Comparison of ENCODE assay signal across 27 mouse cellular contexts in the genomic region with DNA sequence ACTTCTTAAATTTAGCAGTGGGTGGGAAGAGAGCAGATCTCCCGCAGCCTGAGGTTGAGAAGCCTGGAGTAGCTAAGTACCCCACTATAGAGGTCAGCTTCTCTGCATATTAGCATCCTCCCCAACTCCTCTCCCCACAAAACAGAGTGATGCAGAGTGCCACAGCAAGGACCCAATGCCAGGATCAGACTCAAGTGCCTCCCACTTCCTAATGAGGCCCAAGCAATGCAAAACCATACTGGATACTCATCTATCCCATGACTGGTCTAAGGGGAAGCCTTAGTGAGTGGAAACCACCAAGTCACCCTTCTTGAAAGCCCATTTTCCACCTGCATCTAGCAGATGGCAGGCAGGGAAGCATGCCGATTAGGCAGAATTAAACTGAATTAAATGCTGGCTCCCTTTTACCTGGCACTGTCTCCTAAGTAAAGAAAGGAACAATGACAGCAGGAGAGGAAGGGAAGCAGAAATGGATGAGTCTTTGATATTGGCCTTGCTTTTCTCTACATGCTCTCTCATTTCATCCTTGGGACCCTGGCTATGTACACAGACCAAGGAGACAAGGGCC.
DNase-seq lines count a peak whose midpoint lies in the region; ATAC-seq lines count a peak whose summit lies in the region.
"Had no signal": no experiment of that assay in that cellular context is flagged by ENCODE, and none has a peak within 500 bp of the region (broad histone marks: within the 10 kb centered on the region; RNA-seq: fewer than 3 reads in every experiment).

No protein-coding gene starts in this region.

- DNase-seq in forebrain, embryonic 11.5 days (ENCODE audit: low spot score), result peak; percentile 9
- DNase-seq in forebrain, embryonic 14.5 days (ENCODE audit: low spot score), result no peak
- peak; percentile 20 for DNase-seq in cerebellum, adult 11 months
- peak; percentile 23 for DNase-seq in cerebellum, adult 8-10 months
- peak; percentile 54 to 61 for DNase-seq in cerebellum, postnatal 14 days
- no peak for DNase-seq in embryo, embryonic 10 days (ENCODE audit: low spot score)
- DNase-seq in gastrocnemius, postnatal 25 days, result no peak
- DNase-seq in spleen, postnatal 14 days (ENCODE audit: low spot score in 2 of 2), result no peak
- DNase-seq: adrenal gland, postnatal 14 days; embryo, embryonic 11 days; forebrain, postnatal 0 days; gastrocnemius, adult 2 months; gastrocnemius, postnatal 36 days; heart, adult 2 months; heart, postnatal 14 days; kidney, adult 9 months had no signal

- H3K27ac ChIP-seq in forebrain, embryonic 11.5 days (ENCODE audit: low read depth, low read length), result no peak overlapping the region
- H3K27ac ChIP-seq in forebrain, embryonic 14.5 days (ENCODE audit: low read depth, low read length), result no peak overlapping the region
- H3K27ac ChIP-seq: embryonic facial prominence, embryonic 15.5 days; forebrain, embryonic 12.5 days; gastrocnemius, adult 2 months; heart, adult 2 months; heart, embryonic 15.5 days; hindbrain, embryonic 15.5 days; kidney, postnatal 0 days had no signal

- H3K4me2 ChIP-seq in forebrain, embryonic 11.5 days (ENCODE audit: low read depth, low read length, severe bottlenecking), result no peak overlapping the region
- no peak overlapping the region for H3K4me2 ChIP-seq in forebrain, embryonic 14.5 days (ENCODE audit: low read length)
- H3K4me2 ChIP-seq: embryonic facial prominence, embryonic 15.5 days; forebrain, embryonic 12.5 days; heart, embryonic 11.5 days; heart, embryonic 15.5 days; hindbrain, embryonic 15.5 days had no signal

- H3K9me3 ChIP-seq in forebrain, embryonic 11.5 days (ENCODE audit: control insufficient read depth, low read length), result no peaks in the 10 kb centered on the region
- no peaks in the 10 kb centered on the region for H3K9me3 ChIP-seq in forebrain, embryonic 14.5 days (replicated peaks; ENCODE audit: control insufficient read depth, low read length)
- H3K9me3 ChIP-seq: embryonic facial prominence, embryonic 15.5 days; forebrain, embryonic 12.5 days; heart, embryonic 15.5 days; hindbrain, embryonic 15.5 days had no signal

- H3K36me3 ChIP-seq in forebrain, embryonic 11.5 days (ENCODE audit: control insufficient read depth, insufficient read depth, low read length), result no peaks in the 10 kb centered on the region
- H3K36me3 ChIP-seq in forebrain, embryonic 14.5 days (ENCODE audit: control insufficient read depth, insufficient read depth, low read length), result no peaks in the 10 kb centered on the region
- H3K36me3 ChIP-seq: embryonic facial prominence, embryonic 15.5 days; forebrain, embryonic 12.5 days; heart, embryonic 15.5 days; hindbrain, embryonic 15.5 days had no signal

- no peaks in the 10 kb centered on the region for H3K4me1 ChIP-seq in forebrain, embryonic 11.5 days (replicated peaks; ENCODE audit: control insufficient read depth, insufficient read depth, low read length)
- H3K4me1 ChIP-seq in forebrain, embryonic 14.5 days (ENCODE audit: control insufficient read depth, insufficient read depth, low read length), result no peaks in the 10 kb centered on the region
- H3K4me1 ChIP-seq: embryonic facial prominence, embryonic 15.5 days; forebrain, embryonic 12.5 days; heart, embryonic 15.5 days; hindbrain, embryonic 15.5 days had no signal

- no peak for ATAC-seq in forebrain, embryonic 11.5 days (replicated peaks; ENCODE audit: low FRiP score)
- no peak for ATAC-seq in forebrain, embryonic 14.5 days
- ATAC-seq: activated CD4-positive, CD25-positive, alpha-beta regulatory T cell, adult 4 months; forebrain, postnatal 0 days; inflammation-experienced regulatory T-cells, adult 6 months; intestine, postnatal 0 days; Patski had no signal

- H3K4me3 ChIP-seq in forebrain, embryonic 11.5 days (ENCODE audit: low read depth, low read length), result no peak overlapping the region
- no peak overlapping the region for H3K4me3 ChIP-seq in forebrain, embryonic 14.5 days (ENCODE audit: low read depth, low read length)
- H3K4me3 ChIP-seq: embryonic facial prominence, embryonic 15.5 days; forebrain, embryonic 12.5 days; gastrocnemius, adult 2 months; heart, adult 2 months; heart, embryonic 15.5 days; hindbrain, embryonic 15.5 days had no signal

- 95% methylated on average over 2 of the region's 2 CpGs for WGBS in forebrain, embryonic 11.5 days
- 96% methylated on average over 2 of the region's 2 CpGs for WGBS in forebrain, embryonic 14.5 days

- no peak overlapping the region for H3K9ac ChIP-seq in forebrain, embryonic 11.5 days (ENCODE audit: low read length)
- no peak overlapping the region for H3K9ac ChIP-seq in forebrain, embryonic 14.5 days (ENCODE audit: low read length)
- H3K9ac ChIP-seq: embryonic facial prominence, embryonic 15.5 days; forebrain, embryonic 12.5 days; forebrain, postnatal 0 days; heart, embryonic 15.5 days; hindbrain, embryonic 15.5 days had no signal

- H3K27me3 ChIP-seq in forebrain, embryonic 11.5 days (ENCODE audit: control insufficient read depth, insufficient read depth, low read length), result no peaks in the 10 kb centered on the region
- no peaks in the 10 kb centered on the region for H3K27me3 ChIP-seq in forebrain, embryonic 14.5 days (replicated peaks; ENCODE audit: control insufficient read depth, insufficient read depth, low read length)
- H3K27me3 ChIP-seq: CH12.LX; embryonic facial prominence, embryonic 15.5 days; forebrain, embryonic 12.5 days; heart, embryonic 15.5 days; hindbrain, embryonic 15.5 days; Patski had no signal

Comparison
In these comparisons a context has a peak if more than half of its experiments do, and no peak if none do; other contexts are left out.
1. DNase-seq: peak in forebrain, embryonic 11.5 days (single experiment), cerebellum, adult 11 months (single experiment), cerebellum, adult 8-10 months (single experiment) and cerebellum, postnatal 14 days (2 of 2); none in forebrain, embryonic 14.5 days (single experiment), embryo, embryonic 10 days (single experiment), gastrocnemius, postnatal 25 days (single experiment) and spleen, postnatal 14 days (0 of 2).